Mouse (Mus musculus) embryonic fibroblast, embryonic 13.5 days (primary cell): ENCODE results near the gene Pir.

ENCODE experiments used
- CTCF ChIP-seq: IDR thresholded peaks from 2 replicates; pipeline ENCODE4 v1.5.1; 2011; ENCODE audit warnings: mild to moderate bottlenecking, control low read depth, low read length, moderate library complexity, borderline replicate concordance; ENCODE audit not compliant: insufficient read depth
- POLR2A ChIP-seq: IDR thresholded peaks from 2 replicates; pipeline ENCODE4 v1.6.1; 2011; ENCODE audit warnings: low read depth, mild to moderate bottlenecking, control low read depth, low read length, moderate library complexity

DNA sequence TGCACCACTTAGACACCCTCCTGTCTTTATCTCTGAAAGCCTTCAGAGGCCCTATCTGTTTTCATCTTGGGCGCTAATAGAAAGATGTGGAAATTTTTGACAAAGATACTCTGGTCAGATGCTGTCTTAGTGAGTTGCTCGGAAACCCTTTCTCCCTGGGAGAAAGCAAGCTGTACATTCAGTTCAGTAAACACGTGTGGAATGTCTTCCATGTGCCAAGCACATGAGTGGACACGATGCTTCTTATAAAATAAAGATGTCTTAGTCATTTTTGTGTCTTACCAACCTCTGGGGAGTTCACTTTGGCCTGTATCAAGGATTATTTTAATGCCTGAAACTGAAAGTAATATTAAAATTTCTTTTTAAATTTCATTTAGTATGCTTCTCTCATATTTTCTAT lies 110.5 kb downstream of the Pir start:
- TF ChIP-seq POLR2A (no peak), CTCF (no peak)
